Mouse (Mus musculus) adrenal gland, postnatal 14 days (tissue): ENCODE data around the gene Tfe3. TPM values are rescaled to one million over a fixed set of nuclear protein-coding genes. Genes with fewer than 3 reads are reported as not detected.
"Not testable (repeated sequence)": the region's sequence is repeated elsewhere in the genome, so short reads cannot be mapped to it uniquely, and the experiment has no call there.

ENCODE experiments used
- DNase-seq: peaks from one replicate; pipeline ENCODE4 v3.0.0; 2021; ENCODE audit warnings: mixed read lengths
- total RNA-seq: library from RNA; stranded (reverse); gene quantifications from 2 replicates; pipeline ENCODE4 v1.2.3, GENCODE M21; 2021

The Tfe3 gene
- total RNA-seq, 1 experiment from 2014 or later: 45.4 TPM

- DNase-seq: peak; percentile 73
These were observed 11.8 kb upstream of the Tfe3 start, which contains the start of gene Ccdc120 for GRCm38 (mm10) chrX:7750432-7751116. Ccdc120 (minus strand) TSS chrX:7750905.

- not testable (repeated sequence) for DNase-seq
These were observed 8.7 kb upstream of the Tfe3 start for GRCm38 (mm10) chrX:7753627-7754026.

GRCm38 (mm10) chrX:7762921-7763197, 499 bp downstream of the Tfe3 start:
- no peak for DNase-seq

DNA sequence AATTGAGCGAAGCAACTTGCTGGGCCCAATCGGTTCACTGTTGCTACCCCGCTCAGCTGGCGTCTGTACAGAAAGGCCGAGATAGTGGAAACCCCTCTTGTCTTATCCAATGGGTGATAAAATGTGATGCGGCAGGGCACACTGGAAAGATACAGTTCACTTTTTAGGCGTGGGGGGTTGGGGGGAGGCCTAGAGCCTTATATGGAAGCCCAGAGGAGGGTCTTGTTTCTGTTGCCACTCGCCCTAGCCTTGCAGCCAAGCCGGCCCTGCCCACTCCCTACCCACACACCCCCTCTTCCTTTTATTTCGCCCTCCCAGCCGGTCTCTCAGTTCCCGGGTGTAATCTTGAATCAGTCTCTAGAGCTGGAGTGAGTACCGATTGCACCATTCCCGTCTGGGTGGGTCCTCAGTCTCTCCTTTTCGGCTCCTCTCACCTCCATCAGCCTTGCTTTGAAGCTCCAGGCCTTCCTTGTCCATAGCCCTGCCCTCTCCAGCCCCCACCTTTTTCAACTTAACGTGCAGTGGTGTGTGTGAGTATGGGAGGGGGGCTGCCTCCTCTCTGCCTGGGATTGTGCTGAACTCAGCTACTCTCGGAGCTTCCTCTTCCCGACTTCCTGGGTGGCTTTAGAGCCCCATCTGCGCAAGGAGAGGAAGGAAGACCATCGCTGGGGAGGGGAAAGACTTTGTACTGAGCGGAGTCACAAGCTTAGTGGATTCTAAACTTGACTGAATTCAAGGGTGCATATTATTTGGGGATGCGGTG, 1.5 kb downstream of the Tfe3 start:
- DNase-seq: peak; percentile 29

- DNase-seq: no peak
These were observed 2.4 kb downstream of the Tfe3 start for GRCm38 (mm10) chrX:7764657-7765280.

GRCm38 (mm10) chrX:7765281-7765670, 2.9 kb downstream of the Tfe3 start:
- peak; percentile 19 for DNase-seq

DNA sequence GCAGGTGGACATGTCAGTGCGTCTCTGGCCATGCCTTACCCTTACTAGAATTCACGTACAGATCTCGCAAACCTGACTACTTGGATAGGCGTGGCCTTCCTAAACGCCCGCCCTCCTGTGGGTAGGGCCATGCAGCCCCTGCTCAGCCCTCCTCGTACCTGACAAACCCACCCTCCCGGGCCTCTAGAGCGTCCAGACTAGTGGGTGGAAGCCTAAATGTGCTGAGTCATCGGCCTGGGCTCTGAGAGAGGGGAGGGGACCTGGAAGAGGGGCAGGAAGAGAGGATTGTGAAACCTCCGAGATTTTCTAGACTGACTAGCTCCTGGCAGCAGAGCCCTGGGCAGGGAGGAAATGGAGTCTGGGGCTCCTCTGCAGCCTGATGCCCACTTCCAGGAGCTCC, 3.4 kb downstream of the Tfe3 start:
- peak; percentile 78 for DNase-seq

DNA sequence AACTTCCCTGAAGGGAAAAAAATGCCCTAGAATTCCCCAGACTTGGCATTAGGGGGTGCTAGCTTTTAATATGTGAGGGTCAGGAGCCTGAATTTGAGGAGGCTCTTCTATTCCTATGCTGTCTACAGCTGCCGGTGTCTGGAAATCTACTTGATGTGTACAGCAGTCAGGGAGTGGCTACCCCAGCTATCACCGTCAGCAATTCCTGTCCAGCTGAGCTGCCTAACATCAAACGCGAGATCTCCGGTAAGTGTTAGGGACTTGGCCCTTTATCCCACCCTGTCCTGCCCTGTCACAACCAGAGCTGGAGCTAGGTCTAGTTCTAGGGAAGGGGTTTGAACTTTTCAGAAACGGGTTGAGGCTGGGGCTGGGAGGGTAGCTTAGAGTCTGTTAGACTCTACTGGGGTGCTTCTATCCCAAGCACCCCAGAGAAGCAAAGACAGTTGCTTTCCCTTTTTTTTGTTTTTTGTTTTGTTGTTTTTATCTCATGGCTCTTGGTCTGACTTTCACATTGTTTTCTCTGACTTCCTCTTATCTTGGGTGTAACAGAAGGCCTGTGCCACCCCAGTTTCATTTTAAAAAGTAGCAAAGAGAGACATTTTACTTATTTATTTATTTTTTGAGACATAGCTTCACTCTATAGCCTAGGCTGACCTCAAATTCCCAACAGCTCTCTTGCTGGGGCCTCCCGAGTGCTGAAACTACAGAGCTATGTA, 7.1 kb downstream of the Tfe3 start:
- DNase-seq: no peak

- DNase-seq: peak; percentile 37
These were observed 10.4 kb downstream of the Tfe3 start for GRCm38 (mm10) chrX:7772766-7773165.

- DNase-seq: no peak
These were observed 13.3 kb downstream of the Tfe3 start for GRCm38 (mm10) chrX:7775501-7776205.

DNA sequence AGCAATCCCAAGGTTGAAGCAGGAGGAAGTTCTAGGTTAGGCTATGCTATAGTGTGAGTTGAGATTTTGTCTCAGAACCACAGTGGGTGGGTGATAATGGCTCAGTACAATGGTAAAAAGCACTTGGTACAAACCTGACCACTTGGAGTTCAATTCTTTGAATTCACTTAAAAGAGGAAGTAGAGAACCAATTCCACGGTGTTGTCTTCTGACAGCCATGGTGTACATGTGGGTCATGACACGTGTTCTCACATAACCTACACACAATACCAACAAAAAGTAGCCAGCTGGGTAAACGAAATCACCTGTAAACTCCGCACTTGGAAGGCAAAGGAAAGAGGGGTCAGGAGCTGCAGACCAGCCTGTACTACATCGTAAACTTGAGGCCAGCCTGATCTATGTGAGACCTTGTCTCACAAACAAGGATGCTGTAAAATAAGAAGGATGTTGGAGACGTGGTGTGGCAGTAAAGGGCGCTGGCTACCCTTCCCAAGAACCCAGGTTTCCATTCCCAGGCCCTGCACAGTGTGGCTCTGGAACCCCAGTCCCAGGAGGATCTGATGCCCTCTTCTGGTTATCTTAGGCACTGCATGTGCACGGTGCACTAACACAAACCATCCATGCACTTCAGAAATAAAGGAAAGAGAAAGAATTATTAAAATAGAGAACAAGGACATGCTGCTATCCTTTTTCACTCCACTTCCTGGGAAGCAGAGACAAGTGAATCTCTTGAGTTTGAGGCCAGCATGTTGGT, 14.1 kb downstream of the Tfe3 start:
- DNase-seq: peak; percentile 63

DNA sequence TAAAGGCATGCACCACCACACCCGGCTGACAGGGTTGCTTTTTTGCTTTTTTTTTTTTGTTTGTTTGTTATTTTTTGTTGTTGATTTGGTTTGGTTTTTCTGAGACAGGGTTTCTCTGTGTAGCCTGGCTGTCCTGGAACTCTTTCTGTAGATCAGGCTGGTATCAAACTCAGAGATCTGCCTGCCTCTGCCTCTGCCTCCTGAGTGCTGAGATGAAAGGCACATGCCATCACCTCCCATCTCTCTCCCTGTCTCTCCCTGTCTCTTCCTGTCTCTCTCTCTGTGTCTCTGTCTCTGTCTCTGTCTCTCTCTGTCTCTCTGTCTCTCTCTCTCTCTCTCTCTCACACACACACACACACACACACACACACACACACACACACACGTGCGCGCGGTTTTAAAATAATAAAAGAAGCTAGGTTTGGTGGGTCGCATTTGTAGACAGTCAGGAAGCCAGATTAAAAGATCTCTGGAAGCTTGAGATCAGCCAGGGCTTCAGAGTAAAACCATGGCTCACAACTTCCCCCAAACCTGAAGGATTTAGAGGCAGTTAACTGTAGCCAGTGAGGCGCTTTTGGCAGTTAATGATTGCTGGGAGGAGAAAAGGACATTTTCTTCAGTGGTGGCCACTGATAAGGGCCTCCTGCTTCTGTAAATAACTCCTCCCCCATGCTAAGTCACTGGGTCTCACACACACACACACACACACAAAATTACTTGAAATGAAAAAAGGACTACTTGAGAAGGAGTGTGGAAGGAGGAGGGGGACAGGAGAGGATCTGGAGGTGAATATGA, 16.3 kb downstream of the Tfe3 start:
- DNase-seq: no peak

GRCm38 (mm10) chrX:7779294-7779693, 16.9 kb downstream of the Tfe3 start:
- no peak for DNase-seq

GRCm38 (mm10) chrX:7782603-7783092, 20.3 kb downstream of the Tfe3 start:
- DNase-seq: no peak

DNA sequence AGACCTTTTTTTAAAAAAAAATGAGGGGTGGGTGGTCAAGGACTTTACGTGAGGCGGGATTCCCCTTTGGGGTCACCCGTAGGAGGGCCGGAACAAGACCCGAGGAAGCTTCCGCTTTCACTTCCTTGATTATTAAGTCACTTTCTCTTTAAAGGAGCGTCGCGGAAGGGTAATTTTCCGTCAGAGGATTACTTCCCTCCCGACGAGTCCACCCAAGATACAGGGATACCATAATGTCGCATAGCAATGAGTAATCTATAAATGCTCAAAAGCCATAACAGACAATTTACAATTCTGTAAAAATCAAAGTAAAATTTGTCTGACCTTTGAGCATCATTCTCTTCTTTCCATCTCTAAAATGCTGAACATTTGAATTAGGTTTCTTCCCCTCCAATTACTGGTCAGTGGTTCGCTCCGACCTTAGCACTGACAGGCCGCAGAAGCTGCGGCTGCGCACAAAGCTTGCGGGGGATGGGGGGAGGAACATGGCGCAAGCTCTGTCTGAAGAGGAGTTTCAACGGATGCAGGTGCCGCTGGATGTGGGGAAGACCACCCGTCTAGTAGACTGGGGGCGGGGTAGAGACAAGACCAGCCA, 27.3 kb downstream of the Tfe3 start, which contains the start of gene Gripap1:
TSS of gene Gripap1 (plus strand) at position 224 of the 595 bp plus-strand sequence.
- peak; percentile 86 for DNase-seq

- DNase-seq: no peak
These were observed 27.9 kb downstream of the Tfe3 start for GRCm38 (mm10) chrX:7790309-7790708.

GRCm38 (mm10) chrX:7793361-7793760, 31.0 kb downstream of the Tfe3 start:
- DNase-seq: no peak

GRCm38 (mm10) chrX:7795016-7795415, 32.7 kb downstream of the Tfe3 start:
- DNase-seq: peak; percentile 51

DNA sequence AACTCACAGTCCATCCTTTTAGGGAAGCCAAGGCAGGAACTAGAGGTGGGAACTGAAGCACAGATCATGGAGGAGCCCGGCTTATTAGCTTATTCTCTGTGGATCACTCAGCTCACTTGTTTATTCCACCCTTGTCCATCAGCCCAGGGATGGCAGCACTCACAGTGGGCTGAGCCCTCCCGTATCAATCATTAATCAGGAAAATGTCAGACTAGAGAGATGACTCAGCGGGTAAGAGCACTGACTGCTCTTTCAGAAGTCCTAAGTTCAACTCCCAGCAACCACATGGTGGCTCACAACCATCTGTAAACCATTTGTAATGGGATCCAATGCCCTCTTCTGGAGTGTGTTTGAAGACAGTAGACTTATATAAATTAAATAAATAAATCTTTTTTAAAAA, 35.0 kb downstream of the Tfe3 start:
- DNase-seq: no peak

DNA sequence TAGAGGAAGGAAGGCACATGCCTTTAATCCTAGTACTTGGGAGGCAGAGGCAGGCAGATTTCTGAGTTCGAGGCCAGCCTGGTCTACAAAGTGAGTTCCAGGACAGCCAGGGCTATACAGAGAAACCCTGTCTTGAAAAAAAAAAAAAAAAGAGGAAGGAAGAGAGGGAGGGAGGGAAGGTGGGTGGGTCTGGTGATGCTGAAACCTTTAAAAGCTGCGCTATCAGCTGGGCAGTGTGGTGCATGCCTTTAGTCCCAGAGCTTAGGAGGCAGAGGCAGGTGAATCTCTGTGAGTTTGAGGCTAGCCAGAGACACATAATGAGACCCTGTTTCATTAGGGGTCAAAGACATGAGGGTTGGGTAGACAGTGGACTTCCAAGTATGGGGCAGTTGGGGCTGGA, 39.8 kb downstream of the Tfe3 start:
- DNase-seq: not testable (repeated sequence)
